Mouse (Mus musculus): ENCODE results near the gene Pus7. TPM values are rescaled to one million over a fixed set of nuclear protein-coding genes. Genes with fewer than 3 reads are reported as not detected.

The Pus7 gene
- polyA plus RNA-seq, 1 experiment from 2014 or later: 37.2 TPM

GRCm38 (mm10) chr5:23814841-23815240 is 31.3 kb upstream of the Pus7 start:
- DNase-seq: no peak
- WGBS: 83% methylated on average over 5 of the region's 5 CpGs

GRCm38 (mm10) chr5:23792726-23793125 is 9.2 kb upstream of the Pus7 start:
- whole genome bisulfite sequencing: 93% methylated on average over 2 of the region's 2 CpGs
- ATAC-seq (ENCODE audit: insufficient read depth): no peak
- Histone ChIP-seq H3K36me3 (ENCODE audit: insufficient read depth) (peaks cover 36% of the 10 kb centered on the region), H3K4me2 (no peak overlapping the region), H3K27me3 (ENCODE audit: insufficient read depth, low read length) (no peaks in the 10 kb centered on the region), H3K9ac (no peak overlapping the region), H3K4me1 (ENCODE audit: insufficient read depth) (0 out of 2 replicates have a peak, but pooled peaks cover 4% of the 10 kb centered on the region), H3K4me3 (ENCODE audit: low read depth, low read length) (no peak overlapping the region), H3K27ac (ENCODE audit: low read depth) (no peak overlapping the region), H3K9me3 (ENCODE audit: low read depth, low read length) (no peaks in the 10 kb centered on the region)
- no peak for TF ChIP-seq CTCF (IDR thresholded peaks at IDR 0.05; ENCODE audit: low read depth)
- no peak for DNase-seq

More at GRCm38 (mm10) chr5:23814841-23815240, 31.3 kb upstream of the Pus7 start:
- ATAC-seq (ENCODE audit: insufficient read depth): no peak
- no peaks in the 10 kb centered on the region for H3K27me3 ChIP-seq (ENCODE audit: insufficient read depth, low read length)
- no peak overlapping the region for H3K4me3 ChIP-seq (ENCODE audit: low read depth, low read length)
- H3K9ac ChIP-seq: no peak overlapping the region
- peaks cover 8% of the 10 kb centered on the region; the same call in 1 of the 2 replicates for H3K9me3 ChIP-seq (ENCODE audit: low read depth, low read length)
- H3K36me3 ChIP-seq (ENCODE audit: insufficient read depth): peaks cover 85% of the 10 kb centered on the region
- H3K27ac ChIP-seq (ENCODE audit: low read depth): no peak overlapping the region
- no peak for TF ChIP-seq CTCF (IDR thresholded peaks at IDR 0.05; ENCODE audit: low read depth)
- no peaks in the 10 kb centered on the region for H3K4me1 ChIP-seq (ENCODE audit: insufficient read depth)
- no peak overlapping the region for H3K4me2 ChIP-seq

- peaks cover 19% of the 10 kb centered on the region for H3K36me3 ChIP-seq (ENCODE audit: insufficient read depth)
- H3K4me1 ChIP-seq (ENCODE audit: insufficient read depth): 0 out of 2 replicates have a peak, but pooled peaks cover 4% of the 10 kb centered on the region
- no peak for DNase-seq
- TF ChIP-seq CTCF (IDR thresholded peaks at IDR 0.05; ENCODE audit: low read depth): peak; percentile 23; the same call in 1 of the 2 replicates
- no peak overlapping the region for H3K4me2 ChIP-seq
- ATAC-seq (ENCODE audit: insufficient read depth): no peak
- no peak overlapping the region for H3K27ac ChIP-seq (ENCODE audit: low read depth)
- H3K4me3 ChIP-seq (ENCODE audit: low read depth, low read length): no peak overlapping the region
- H3K27me3 ChIP-seq (ENCODE audit: insufficient read depth, low read length): no peaks in the 10 kb centered on the region
- 76% methylated on average over 4 of the region's 4 CpGs for WGBS
- no peak overlapping the region for H3K9ac ChIP-seq
- no peaks in the 10 kb centered on the region for H3K9me3 ChIP-seq (ENCODE audit: low read depth, low read length)
Observed at GRCm38 (mm10) chr5:23789078-23789612, 5.6 kb upstream of the Pus7 start.

- Histone ChIP-seq H3K9ac (peak overlapping the region; percentile 91), H3K9me3 (ENCODE audit: low read depth, low read length) (no peaks in the 10 kb centered on the region), H3K4me2 (peak overlapping the region; percentile 71), H3K4me1 (ENCODE audit: insufficient read depth) (0 out of 2 replicates have a peak, but pooled peaks cover 4% of the 10 kb centered on the region), H3K27me3 (ENCODE audit: insufficient read depth, low read length) (no peaks in the 10 kb centered on the region), H3K36me3 (ENCODE audit: insufficient read depth) (peaks cover 15% of the 10 kb centered on the region; the same call in 1 of the 2 replicates), H3K27ac (ENCODE audit: low read depth) (no peak overlapping the region), H3K4me3 (ENCODE audit: low read depth, low read length) (peak overlapping the region; percentile 88)
- ATAC-seq (ENCODE audit: insufficient read depth) (no peak), DNase-seq (no peak)
- 36% methylated on average over 3 of the region's 3 CpGs for WGBS
- no peak for TF ChIP-seq CTCF (IDR thresholded peaks at IDR 0.05; ENCODE audit: low read depth)
Observed at GRCm38 (mm10) chr5:23788390-23788830, 4.9 kb upstream of the Pus7 start.

GRCm38 (mm10) chr5:23787536-23788389 is 4.3 kb upstream of the Pus7 start, which contains the start of gene Rint1:
Gene Rint1, plus strand, starts transcription at chr5:23787711.
- Histone ChIP-seq H3K27ac (ENCODE audit: low read depth) (peak within 1 kb of the TSS; percentile 32; the same call in 1 of the 2 replicates), H3K4me3 (ENCODE audit: low read depth, low read length) (peak within 1 kb of the TSS; percentile 88), H3K36me3 (ENCODE audit: insufficient read depth) (peaks cover 13% of the 10 kb centered on the region; the same call in 1 of the 2 replicates), H3K9ac (peak within 1 kb of the TSS; percentile 91), H3K9me3 (ENCODE audit: low read depth, low read length) (no peaks in the 10 kb centered on the region), H3K4me2 (peak within 1 kb of the TSS; percentile 71), H3K27me3 (ENCODE audit: insufficient read depth, low read length) (no peaks in the 10 kb centered on the region), H3K4me1 (ENCODE audit: insufficient read depth) (0 out of 2 replicates have a peak, but pooled peaks cover 4% of the 10 kb centered on the region)
- WGBS: 2% methylated on average over 47 of the region's 47 CpGs
- ATAC-seq (ENCODE audit: insufficient read depth) (peak; percentile 86), DNase-seq (peak; percentile 99)
- peak; percentile 99 for TF ChIP-seq CTCF (IDR thresholded peaks at IDR 0.05; ENCODE audit: low read depth)

GRCm38 (mm10) chr5:23782051-23782810 is 1.3 kb downstream of the Pus7 start:
- no peak for TF ChIP-seq CTCF (IDR thresholded peaks at IDR 0.05; ENCODE audit: low read depth)
- H3K9me3 ChIP-seq (ENCODE audit: low read depth, low read length): no peaks in the 10 kb centered on the region
- peaks cover 5% of the 10 kb centered on the region; the same call in 1 of the 2 replicates for H3K4me1 ChIP-seq (ENCODE audit: insufficient read depth)
- ATAC-seq (ENCODE audit: insufficient read depth) (no peak), DNase-seq (peak; percentile 57)
- peak overlapping the region; percentile 87 for H3K9ac ChIP-seq
- WGBS: 37% methylated on average over 8 of the region's 8 CpGs
- peak overlapping the region; percentile 61 for H3K4me2 ChIP-seq
- peaks cover 4% of the 10 kb centered on the region; the same call in 1 of the 2 replicates for H3K36me3 ChIP-seq (ENCODE audit: insufficient read depth)
- no peak overlapping the region for H3K27ac ChIP-seq (ENCODE audit: low read depth)
- H3K4me3 ChIP-seq (ENCODE audit: low read depth, low read length): peak overlapping the region; percentile 94
- H3K27me3 ChIP-seq (ENCODE audit: insufficient read depth, low read length): no peaks in the 10 kb centered on the region
